Mouse (Mus musculus): Measurements from ENCODE around the gene Gpx7.

GRCm38 (mm10) chr4:108392558-108392957 lies 14.2 kb downstream of the Gpx7 start:
- no peak for TF ChIP-seq CTCF (IDR thresholded peaks at IDR 0.05; ENCODE audit: low read depth, low read length)
- TF ChIP-seq POLR2AphosphoS5 (IDR thresholded peaks at IDR 0.05; ENCODE audit: insufficient replicate concordance, low read depth, low read length): no peak
- no peak for TF ChIP-seq TAL1 (conservative IDR thresholded peaks at IDR 0.05; ENCODE audit: low read depth, low read length)
